Mouse (Mus musculus): ENCODE measurements around the gene Mettl7b. TPM values are rescaled to one million over a fixed set of nuclear protein-coding genes. Genes with fewer than 3 reads are reported as not detected.

Gene Mettl7b
- total RNA-seq, 1 experiment = 0.58 TPM

- in situ Hi-C loops (cut with MboI; ENCODE audit: low sequenced_read_pairs in 2 of 2, unreplicated experiment in 2 of 2) = no loop called here
- no peak overlapping the region for H3K4me3 ChIP-seq (ENCODE audit: insufficient read depth in 1 of 2, low read depth in 1 of 2, low read length in 2 of 2, poor library complexity in 1 of 2, severe bottlenecking in 1 of 2)
- TF ChIP-seq ZNF384 (IDR thresholded peaks at IDR 0.05; ENCODE audit: low read depth, low read length) = no peak
These were observed 13.3 kb downstream of the Mettl7b start for GRCm38 (mm10) chr10:128947496-128947895.

GRCm38 (mm10) chr10:128945675-128946074 is 15.1 kb downstream of the Mettl7b start:
- TF ChIP-seq ZC3H11A (IDR thresholded peaks at IDR 0.05; ENCODE audit: borderline replicate concordance, low read depth, low read length) (no peak), MAFK (IDR thresholded peaks at IDR 0.05; ENCODE audit: insufficient read depth, low read depth, low read length) (no peak), CHD2 (IDR thresholded peaks at IDR 0.05; ENCODE audit: low read depth, low read length) (no peak), ZNF384 (IDR thresholded peaks at IDR 0.05; ENCODE audit: low read depth, low read length) (no peak), HCFC1 (IDR thresholded peaks at IDR 0.05; ENCODE audit: borderline replicate concordance, insufficient read depth, low read length) (no peak)
- Histone ChIP-seq H3K9ac (ENCODE audit: insufficient read depth, low read depth, low read length, poor library complexity, severe bottlenecking) (no peak overlapping the region), H3K27ac (ENCODE audit: insufficient read depth, low read depth, low read length, poor library complexity, severe bottlenecking) (no peak overlapping the region), H3K4me3 (ENCODE audit: insufficient read depth in 1 of 2, low read depth in 1 of 2, low read length in 2 of 2, poor library complexity in 1 of 2, severe bottlenecking in 1 of 2) (no peak overlapping the region), H3K4me1 (ENCODE audit: control insufficient read depth in 2 of 2, insufficient read depth in 2 of 2, low read length in 2 of 2, poor library complexity in 1 of 2) (no peaks in the 10 kb centered on the region), H3K36me3 (ENCODE audit: control insufficient read depth, insufficient read depth, low read length, poor library complexity, severe bottlenecking) (no peaks in the 10 kb centered on the region), H3K9me3 (ENCODE audit: control insufficient read depth, insufficient read depth, low read depth, low read length) (no peaks in the 10 kb centered on the region)
- in situ Hi-C loops (cut with MboI; ENCODE audit: low sequenced_read_pairs in 2 of 2, unreplicated experiment in 2 of 2) = no loop called here
- DNase-seq (ENCODE audit: low read depth, low spot score) = no peak

More at GRCm38 (mm10) chr10:128947496-128947895, 13.3 kb downstream of the Mettl7b start:
- Histone ChIP-seq H3K27ac (ENCODE audit: insufficient read depth, low read depth, low read length, poor library complexity, severe bottlenecking) (no peak overlapping the region), H3K9ac (ENCODE audit: insufficient read depth, low read depth, low read length, poor library complexity, severe bottlenecking) (no peak overlapping the region), H3K9me3 (ENCODE audit: control insufficient read depth, insufficient read depth, low read depth, low read length) (no peaks in the 10 kb centered on the region), H3K4me1 (ENCODE audit: control insufficient read depth in 2 of 2, insufficient read depth in 2 of 2, low read length in 2 of 2, poor library complexity in 1 of 2) (no peaks in the 10 kb centered on the region), H3K36me3 (ENCODE audit: control insufficient read depth, insufficient read depth, low read length, poor library complexity, severe bottlenecking) (no peaks in the 10 kb centered on the region)
- DNase-seq (ENCODE audit: low read depth, low spot score) = no peak

GRCm38 (mm10) chr10:128940475-128941061 is 20.2 kb downstream of the Mettl7b start:
- Histone ChIP-seq H3K9ac (ENCODE audit: insufficient read depth, low read depth, low read length, poor library complexity, severe bottlenecking) (no peak overlapping the region), H3K4me1 (ENCODE audit: control insufficient read depth in 2 of 2, insufficient read depth in 2 of 2, low read length in 2 of 2, poor library complexity in 1 of 2) (no peaks in the 10 kb centered on the region)

GRCm38 (mm10) chr10:128938974-128939373 is 21.8 kb downstream of the Mettl7b start:
- in situ Hi-C loops (cut with MboI; ENCODE audit: low sequenced_read_pairs in 2 of 2, unreplicated experiment in 2 of 2) = no loop called here
- no peaks in the 10 kb centered on the region for H3K9me3 ChIP-seq (ENCODE audit: control insufficient read depth, insufficient read depth, low read depth, low read length)
- DNase-seq (ENCODE audit: low read depth, low spot score) = no peak
- H3K36me3 ChIP-seq (ENCODE audit: control insufficient read depth, insufficient read depth, low read length, poor library complexity, severe bottlenecking) = no peaks in the 10 kb centered on the region
- H3K4me1 ChIP-seq (ENCODE audit: control insufficient read depth in 2 of 2, insufficient read depth in 2 of 2, low read length in 2 of 2, poor library complexity in 1 of 2) = peaks cover 0 to 2% of the 10 kb centered on the region in 2 experiments; a peak in 1 of 4 replicates
- no peak overlapping the region for H3K27ac ChIP-seq (ENCODE audit: insufficient read depth, low read depth, low read length, poor library complexity, severe bottlenecking)
- no peak overlapping the region for H3K9ac ChIP-seq (ENCODE audit: insufficient read depth, low read depth, low read length, poor library complexity, severe bottlenecking)
- TF ChIP-seq ZC3H11A (IDR thresholded peaks at IDR 0.05; ENCODE audit: borderline replicate concordance, low read depth, low read length) = no peak
- no peak for TF ChIP-seq CHD2 (IDR thresholded peaks at IDR 0.05; ENCODE audit: low read depth, low read length)
- TF ChIP-seq ZNF384 (IDR thresholded peaks at IDR 0.05; ENCODE audit: low read depth, low read length) = no peak
- no peak overlapping the region for H3K4me3 ChIP-seq (ENCODE audit: insufficient read depth in 1 of 2, low read depth in 1 of 2, low read length in 2 of 2, poor library complexity in 1 of 2, severe bottlenecking in 1 of 2)

More at GRCm38 (mm10) chr10:128940475-128941061, 20.2 kb downstream of the Mettl7b start:
- in situ Hi-C loops (cut with MboI; ENCODE audit: low sequenced_read_pairs in 2 of 2, unreplicated experiment in 2 of 2) = no loop called here
- Histone ChIP-seq H3K4me3 (ENCODE audit: insufficient read depth in 1 of 2, low read depth in 1 of 2, low read length in 2 of 2, poor library complexity in 1 of 2, severe bottlenecking in 1 of 2) (no peak overlapping the region), H3K9me3 (ENCODE audit: control insufficient read depth, insufficient read depth, low read depth, low read length) (no peaks in the 10 kb centered on the region), H3K36me3 (ENCODE audit: control insufficient read depth, insufficient read depth, low read length, poor library complexity, severe bottlenecking) (no peaks in the 10 kb centered on the region), H3K27ac (ENCODE audit: insufficient read depth, low read depth, low read length, poor library complexity, severe bottlenecking) (no peak overlapping the region)
- DNase-seq (ENCODE audit: low read depth, low spot score) = no peak
- no peak for TF ChIP-seq HCFC1 (IDR thresholded peaks at IDR 0.05; ENCODE audit: borderline replicate concordance, insufficient read depth, low read length)
- TF ChIP-seq MAFK (IDR thresholded peaks at IDR 0.05; ENCODE audit: insufficient read depth, low read depth, low read length) = no peak
- no peak for TF ChIP-seq ZNF384 (IDR thresholded peaks at IDR 0.05; ENCODE audit: low read depth, low read length)
- TF ChIP-seq CHD2 (IDR thresholded peaks at IDR 0.05; ENCODE audit: low read depth, low read length) = no peak
- no peak for TF ChIP-seq ZC3H11A (IDR thresholded peaks at IDR 0.05; ENCODE audit: borderline replicate concordance, low read depth, low read length)

GRCm38 (mm10) chr10:128938457-128938856 is 22.3 kb downstream of the Mettl7b start:
- in situ Hi-C loops (cut with MboI; ENCODE audit: low sequenced_read_pairs in 2 of 2, unreplicated experiment in 2 of 2) = no loop called here
- H3K4me1 ChIP-seq (ENCODE audit: control insufficient read depth in 2 of 2, insufficient read depth in 2 of 2, low read length in 2 of 2, poor library complexity in 1 of 2) = peaks cover 0 to 2% of the 10 kb centered on the region in 2 experiments; a peak in 1 of 4 replicates
- no peak for TF ChIP-seq ZNF384 (IDR thresholded peaks at IDR 0.05; ENCODE audit: low read depth, low read length)
- no peak for TF ChIP-seq MAFK (IDR thresholded peaks at IDR 0.05; ENCODE audit: insufficient read depth, low read depth, low read length)
- no peak for TF ChIP-seq CHD2 (IDR thresholded peaks at IDR 0.05; ENCODE audit: low read depth, low read length)
- no peak for TF ChIP-seq ZC3H11A (IDR thresholded peaks at IDR 0.05; ENCODE audit: borderline replicate concordance, low read depth, low read length)
- TF ChIP-seq HCFC1 (IDR thresholded peaks at IDR 0.05; ENCODE audit: borderline replicate concordance, insufficient read depth, low read length) = no peak
- DNase-seq (ENCODE audit: low read depth, low spot score) = no peak
- no peaks in the 10 kb centered on the region for H3K36me3 ChIP-seq (ENCODE audit: control insufficient read depth, insufficient read depth, low read length, poor library complexity, severe bottlenecking)
- H3K27ac ChIP-seq (ENCODE audit: insufficient read depth, low read depth, low read length, poor library complexity, severe bottlenecking) = no peak overlapping the region
- no peak overlapping the region for H3K4me3 ChIP-seq (ENCODE audit: insufficient read depth in 1 of 2, low read depth in 1 of 2, low read length in 2 of 2, poor library complexity in 1 of 2, severe bottlenecking in 1 of 2)
- H3K9me3 ChIP-seq (ENCODE audit: control insufficient read depth, insufficient read depth, low read depth, low read length) = no peaks in the 10 kb centered on the region
- no peak overlapping the region for H3K9ac ChIP-seq (ENCODE audit: insufficient read depth, low read depth, low read length, poor library complexity, severe bottlenecking)
